Mouse (Mus musculus) thymus, postnatal 36 days (tissue): ENCODE measurements at regions not wholly inside any gene's neighbourhood (a gene's known extent, or its start where the extent isn't known, plus 50 kb on each side); places are given as distances from the start of the nearest gene placed in this dataset.
A peak's percentile ranks its signal among the peaks of the same experiment; 100 is the strongest.

Experiments used
- DNase-seq, 2 experiments: peaks; one replicate each; pipeline ENCODE4 v3.0.0; 2022; ENCODE audit warnings: mixed read lengths in 2 of 2

GRCm38 (mm10) chr8:126707300-126707902 is 113.6 kb upstream of the Irf2bp2 start:
- no peak for DNase-seq

- no peak for DNase-seq
Measured at GRCm38 (mm10) chr8:126706247-126706646, 112.5 kb upstream of the Irf2bp2 start.

GRCm38 (mm10) chr8:126705391-126705790 is 111.6 kb upstream of the Irf2bp2 start:
- no peak for DNase-seq

DNA sequence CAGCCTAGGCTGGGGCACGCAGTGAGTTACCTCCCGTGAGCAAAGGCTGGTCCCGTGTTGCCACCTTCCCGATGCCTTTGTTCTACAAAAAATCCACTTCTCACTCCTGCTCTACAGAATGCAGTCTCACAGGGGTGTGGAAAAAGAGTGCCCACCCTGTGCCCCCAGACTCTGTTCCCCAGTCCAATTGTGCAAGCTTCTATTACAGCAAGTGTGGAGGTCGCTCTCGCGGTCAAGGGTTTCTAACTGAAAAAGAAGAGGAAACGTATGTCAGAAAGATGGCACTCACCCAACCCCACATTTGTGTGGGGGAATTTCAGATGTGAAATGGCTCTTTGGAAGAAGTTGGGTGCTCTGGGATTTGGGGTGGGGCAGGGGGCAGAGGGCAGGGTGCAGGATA is 110.9 kb upstream of the Irf2bp2 start:
- DNase-seq, result no peak

- DNase-seq, result no peak
Measured at GRCm38 (mm10) chr8:126703546-126703945, 109.8 kb upstream of the Irf2bp2 start.

- no peak for DNase-seq
Measured at GRCm38 (mm10) chr8:126702294-126702693, 108.5 kb upstream of the Irf2bp2 start.

GRCm38 (mm10) chr8:126699389-126699775 is 105.6 kb upstream of the Irf2bp2 start:
- peak; percentile 49 to 69 for DNase-seq

GRCm38 (mm10) chr8:126698601-126699388 is 105.0 kb upstream of the Irf2bp2 start:
- DNase-seq, result peak; percentile 41 to 57

DNA sequence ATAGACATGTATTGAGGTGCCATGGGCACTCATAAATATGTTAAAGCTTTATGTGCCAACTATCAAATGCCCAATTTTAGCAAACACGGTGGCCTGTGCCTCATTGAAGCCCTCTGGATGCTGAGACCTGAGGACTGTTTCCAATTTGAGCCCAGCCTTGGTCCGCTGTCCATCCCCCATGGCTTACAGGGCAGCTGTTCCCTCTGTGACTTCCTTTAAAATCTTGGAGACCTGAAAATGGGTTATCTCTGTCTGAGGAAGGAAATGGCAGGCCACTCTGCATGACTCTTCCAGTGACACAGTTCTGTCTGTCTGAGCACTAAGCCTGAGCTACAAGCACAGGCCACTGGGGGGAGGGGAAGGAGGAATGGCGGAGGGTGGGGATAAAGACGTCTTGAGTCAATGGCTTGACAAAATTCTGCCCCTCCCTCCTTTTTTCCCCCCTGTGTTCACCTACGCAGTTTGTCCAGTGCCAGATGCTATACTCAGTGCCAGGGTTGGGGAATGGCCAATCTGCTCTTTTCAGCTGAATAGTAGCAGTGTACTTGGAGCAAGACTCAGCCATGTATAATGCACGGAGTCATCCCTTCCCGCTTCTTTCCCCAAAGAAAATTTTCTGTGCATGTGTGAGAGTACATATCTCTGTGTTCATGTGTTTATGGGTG is 102.7 kb upstream of the Irf2bp2 start:
- DNase-seq, result no peak

DNA sequence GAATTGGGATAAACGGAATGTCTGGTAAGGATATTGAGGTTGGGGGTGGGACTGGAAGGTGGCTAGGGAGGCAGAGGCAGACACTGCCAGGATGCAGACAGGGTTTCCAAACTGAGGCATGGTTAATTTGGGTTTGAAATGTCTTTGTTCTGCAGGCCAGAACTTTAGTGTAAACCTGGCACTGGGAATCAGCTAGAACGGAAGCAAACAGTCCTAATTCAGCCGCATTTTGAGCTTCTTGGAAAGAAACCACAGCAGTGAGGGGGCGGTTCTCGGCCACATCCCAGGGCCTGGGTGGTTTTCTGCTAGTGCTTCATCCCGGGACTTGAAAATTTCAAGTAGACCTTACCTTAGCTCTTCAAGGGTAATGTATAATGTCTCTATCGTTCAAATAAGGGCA is 100.6 kb upstream of the Irf2bp2 start:
- no peak for DNase-seq

DNA sequence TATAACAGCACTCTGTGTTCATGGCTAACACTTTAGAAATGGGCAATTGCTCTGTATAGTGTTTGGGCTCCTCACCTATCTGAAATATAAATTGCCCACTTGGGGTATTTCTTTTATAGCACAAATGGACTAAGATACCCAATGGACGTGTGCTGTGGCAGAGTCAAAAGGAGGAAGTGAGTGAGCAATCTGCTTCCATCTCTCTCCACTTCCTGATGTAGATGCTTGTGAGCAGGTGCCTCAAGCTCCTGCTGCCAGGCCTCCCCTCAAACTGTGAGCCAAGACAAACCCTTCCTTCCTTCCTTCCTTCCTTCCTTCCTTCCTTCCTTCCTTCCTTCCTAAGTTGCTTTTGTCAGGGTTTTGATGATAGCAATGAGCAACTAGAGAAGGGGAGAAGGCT is 99.9 kb upstream of the Irf2bp2 start:
- DNase-seq, result no peak

DNA sequence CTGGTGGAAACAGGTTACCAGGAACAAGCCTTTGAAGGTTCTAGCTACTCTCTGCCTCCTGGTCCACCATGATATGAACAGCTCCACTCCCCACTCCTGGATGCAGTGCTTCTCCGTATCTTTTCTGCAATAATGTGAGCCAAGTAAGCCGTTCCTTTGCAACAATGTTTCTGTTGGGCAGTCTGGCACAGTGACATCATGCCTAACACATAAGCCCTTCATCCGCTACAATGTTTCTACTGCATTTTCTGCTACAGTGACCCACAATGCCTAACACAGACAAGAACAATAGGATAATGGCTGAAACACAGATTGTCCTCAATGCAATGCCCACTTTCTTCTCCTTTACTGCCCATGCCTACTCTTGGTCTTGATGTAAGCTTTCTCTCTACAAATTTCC is 98.9 kb upstream of the Irf2bp2 start:
- DNase-seq, result no peak

GRCm38 (mm10) chr8:126692263-126692662 is 98.5 kb upstream of the Irf2bp2 start:
- no peak for DNase-seq

DNA sequence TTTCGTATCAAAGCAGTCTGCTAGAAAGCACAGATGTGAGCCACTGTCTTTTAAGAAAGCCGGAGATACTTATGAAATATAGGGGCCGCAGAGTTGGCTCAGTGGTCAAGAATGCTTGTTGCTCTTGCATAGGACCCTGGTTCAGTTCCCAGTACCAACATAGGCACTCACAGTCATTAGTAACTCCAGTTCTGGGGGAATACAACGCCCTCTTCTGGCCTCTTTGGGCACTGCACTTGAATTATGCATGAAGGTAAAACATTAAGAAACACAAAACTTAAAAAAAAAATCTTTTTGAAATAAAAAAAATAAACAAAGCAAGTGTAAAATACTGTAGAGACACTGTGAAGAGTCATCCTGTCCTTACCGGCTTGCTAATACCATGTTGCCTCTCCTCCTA is 94.7 kb upstream of the Irf2bp2 start:
- DNase-seq, result no peak

DNA sequence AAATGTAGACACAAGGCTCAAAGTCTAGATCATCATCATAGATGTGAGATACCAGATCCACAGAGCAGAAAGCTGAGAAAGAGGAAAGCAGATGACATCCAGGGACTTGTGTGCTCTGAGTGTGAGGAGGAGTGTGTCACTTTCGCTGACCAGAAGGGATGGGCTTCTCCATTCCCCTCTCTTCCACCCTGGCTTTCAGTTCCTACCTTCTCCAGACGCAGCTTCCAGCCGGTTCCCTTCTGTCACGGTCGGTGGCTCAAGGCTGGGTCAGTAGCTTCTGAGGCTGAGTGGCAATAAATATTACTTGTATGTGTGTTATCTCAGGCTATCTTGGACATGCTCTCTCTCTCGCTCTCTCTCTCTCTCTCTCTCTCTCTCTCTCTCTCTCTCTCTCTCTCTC is 94.2 kb upstream of the Irf2bp2 start:
- no peak for DNase-seq

DNA sequence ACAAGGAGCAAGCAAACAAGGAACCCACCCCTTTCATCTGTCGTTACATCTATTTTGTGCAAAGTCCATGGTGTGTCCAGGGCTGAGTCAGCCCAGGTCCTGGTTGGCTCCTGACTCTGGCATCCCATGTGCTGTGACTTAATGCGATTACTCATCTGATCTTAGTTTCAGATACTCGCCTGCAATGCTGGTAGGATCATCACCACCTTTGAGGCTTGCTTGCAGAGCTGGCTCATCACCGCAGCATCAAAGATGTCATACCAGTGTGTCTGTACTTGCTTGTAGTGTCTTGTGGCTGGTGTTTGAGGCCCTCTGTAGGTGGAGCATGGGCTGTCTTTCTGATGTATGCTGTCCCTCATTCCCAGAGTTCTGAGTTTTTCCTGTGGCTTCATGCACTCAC is 93.0 kb upstream of the Irf2bp2 start:
- peak; percentile 53 to 66 for DNase-seq

GRCm38 (mm10) chr8:126685365-126685764 is 91.6 kb upstream of the Irf2bp2 start:
- DNase-seq, result no peak

- no peak for DNase-seq
Measured at GRCm38 (mm10) chr8:126683950-126684349, 90.2 kb upstream of the Irf2bp2 start.

DNA sequence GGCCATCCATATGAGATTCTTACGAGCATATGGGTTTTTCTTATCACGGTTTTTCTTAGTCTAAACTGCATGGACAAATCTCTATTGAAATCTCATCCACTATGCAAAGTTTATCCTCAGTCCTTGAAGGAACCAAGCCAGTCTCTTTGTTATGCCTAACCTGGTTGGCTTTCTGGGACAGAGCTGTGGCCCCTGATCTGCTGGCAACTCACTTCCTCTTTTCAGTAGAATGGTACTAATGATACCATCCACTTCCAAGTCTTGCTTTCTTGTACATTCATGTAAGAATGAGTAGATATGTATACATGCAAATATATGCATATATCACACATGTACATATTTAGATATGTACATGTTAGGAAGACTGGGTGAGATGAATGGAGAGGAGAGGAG is 89.8 kb upstream of the Irf2bp2 start:
- DNase-seq, result no peak

GRCm38 (mm10) chr8:126682817-126683554 is 89.2 kb upstream of the Irf2bp2 start:
- DNase-seq, result no peak

DNA sequence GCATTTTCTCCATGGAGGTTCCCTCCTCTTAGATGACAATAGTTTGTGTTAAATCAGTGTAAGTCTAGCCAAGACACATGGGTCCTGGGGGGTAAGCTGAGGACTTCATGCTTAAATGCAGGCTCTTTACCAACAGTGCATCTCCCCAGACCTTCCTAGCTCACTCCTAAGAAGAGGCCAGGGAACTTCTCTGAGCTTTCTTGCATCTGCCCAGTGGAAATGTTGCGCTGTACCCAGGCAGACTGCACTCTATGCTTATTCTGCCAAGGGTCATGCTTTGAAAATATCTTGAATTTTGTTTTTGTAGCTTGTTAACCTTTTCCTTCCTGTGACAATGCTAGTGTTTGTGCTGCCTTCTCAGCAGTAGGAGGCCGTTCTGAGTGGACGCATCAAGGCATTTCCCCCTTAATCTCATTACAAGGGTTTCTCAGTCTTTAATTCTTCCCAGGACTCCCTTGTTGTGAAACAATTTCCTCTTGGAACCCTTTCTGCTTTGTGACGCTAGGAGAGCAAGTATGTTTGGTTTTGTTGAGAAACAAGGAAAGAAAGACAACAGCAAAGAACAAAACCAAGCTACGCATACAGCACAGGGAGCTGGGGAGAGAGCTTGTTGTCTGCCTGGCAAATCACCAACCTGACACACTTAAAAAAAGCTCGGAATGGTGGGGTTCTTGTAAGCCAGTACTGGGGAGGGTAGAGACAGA is 88.3 kb upstream of the Irf2bp2 start:
- DNase-seq, result no peak

GRCm38 (mm10) chr8:126678004-126678751 is 84.4 kb upstream of the Irf2bp2 start:
- no peak for DNase-seq
